ENCODE assay signal across 22 mouse cellular contexts in the genomic region with DNA sequence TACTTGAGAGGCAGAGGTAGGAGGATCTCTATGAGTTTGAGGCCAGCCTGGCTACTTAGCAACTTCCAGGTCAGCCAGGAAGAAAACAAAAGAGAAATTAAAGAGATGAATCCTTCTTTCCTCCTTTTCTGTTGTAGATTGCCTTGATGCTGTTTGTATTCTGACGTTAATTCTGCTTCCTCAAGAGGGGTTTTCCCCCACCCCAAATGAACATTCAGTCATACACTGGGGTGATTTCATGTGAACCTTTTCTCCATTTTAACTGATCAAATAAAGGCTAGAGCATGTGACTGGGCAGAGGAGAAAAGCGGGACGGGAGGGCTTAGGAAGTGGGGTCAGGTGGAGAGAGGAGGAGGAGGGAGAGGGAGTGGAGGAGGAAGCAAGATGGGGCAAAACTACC.
"Had no signal": no experiment of that assay in that cellular context is flagged by ENCODE, and none has a peak within 500 bp of the region (broad histone marks: within the 10 kb centered on the region; RNA-seq: fewer than 3 reads in every experiment).

No protein-coding gene starts in this region.

- H3K27ac ChIP-seq: kidney, postnatal 0 days; limb, embryonic 12.5 days; limb, embryonic 15.5 days; liver, embryonic 14.5 days; macrophage; midbrain, embryonic 12.5 days; midbrain, embryonic 15.5 days; neural tube, embryonic 13.5 days had no signal

- H3K4me3 ChIP-seq: limb, embryonic 12.5 days; limb, embryonic 15.5 days; midbrain, embryonic 12.5 days; midbrain, embryonic 15.5 days; neural tube, embryonic 13.5 days had no signal

- H3K4me1 ChIP-seq: limb, embryonic 12.5 days; midbrain, embryonic 12.5 days; midbrain, embryonic 15.5 days had no signal

- H3K4me2 ChIP-seq: limb, embryonic 12.5 days; limb, embryonic 15.5 days; liver, embryonic 11.5 days; lung, embryonic 14.5 days; midbrain, embryonic 12.5 days; midbrain, embryonic 15.5 days; neural tube, embryonic 13.5 days had no signal

- H3K36me3 ChIP-seq: midbrain, embryonic 15.5 days had no signal

- ATAC-seq: liver, postnatal 0 days; lung, postnatal 0 days; midbrain, embryonic 15.5 days had no signal

- DNase-seq: kidney, adult 2 months; kidney, postnatal 36 days; left cerebral cortex, postnatal 4 days; liver, postnatal 0 days; lung, embryonic 14.5 days; right cerebral cortex, adult 18-20 months; right cerebral cortex, postnatal 14 days; right cerebral cortex, postnatal 4 days; spleen, adult 18-20 months; thymus, adult 2 months; thymus, postnatal 14 days; thymus, postnatal 4 days had no signal

- H3K9ac ChIP-seq: limb, embryonic 12.5 days; limb, embryonic 15.5 days; liver, embryonic 14.5 days; liver, postnatal 0 days; lung, embryonic 14.5 days; midbrain, embryonic 12.5 days; midbrain, embryonic 15.5 days; neural tube, embryonic 13.5 days had no signal

- H3K27me3 ChIP-seq: limb, embryonic 12.5 days; limb, embryonic 15.5 days; midbrain, embryonic 12.5 days; midbrain, embryonic 15.5 days; neural tube, embryonic 13.5 days had no signal

- H3K9me3 ChIP-seq: limb, embryonic 12.5 days; limb, embryonic 15.5 days; midbrain, embryonic 12.5 days; midbrain, embryonic 15.5 days; neural tube, embryonic 13.5 days had no signal
